Mouse (Mus musculus): ENCODE measurements at regions not wholly inside any gene's neighbourhood (a gene's known extent, or its start where the extent isn't known, plus 50 kb on each side); places are given as distances from the start of the nearest gene placed in this dataset.

DNA sequence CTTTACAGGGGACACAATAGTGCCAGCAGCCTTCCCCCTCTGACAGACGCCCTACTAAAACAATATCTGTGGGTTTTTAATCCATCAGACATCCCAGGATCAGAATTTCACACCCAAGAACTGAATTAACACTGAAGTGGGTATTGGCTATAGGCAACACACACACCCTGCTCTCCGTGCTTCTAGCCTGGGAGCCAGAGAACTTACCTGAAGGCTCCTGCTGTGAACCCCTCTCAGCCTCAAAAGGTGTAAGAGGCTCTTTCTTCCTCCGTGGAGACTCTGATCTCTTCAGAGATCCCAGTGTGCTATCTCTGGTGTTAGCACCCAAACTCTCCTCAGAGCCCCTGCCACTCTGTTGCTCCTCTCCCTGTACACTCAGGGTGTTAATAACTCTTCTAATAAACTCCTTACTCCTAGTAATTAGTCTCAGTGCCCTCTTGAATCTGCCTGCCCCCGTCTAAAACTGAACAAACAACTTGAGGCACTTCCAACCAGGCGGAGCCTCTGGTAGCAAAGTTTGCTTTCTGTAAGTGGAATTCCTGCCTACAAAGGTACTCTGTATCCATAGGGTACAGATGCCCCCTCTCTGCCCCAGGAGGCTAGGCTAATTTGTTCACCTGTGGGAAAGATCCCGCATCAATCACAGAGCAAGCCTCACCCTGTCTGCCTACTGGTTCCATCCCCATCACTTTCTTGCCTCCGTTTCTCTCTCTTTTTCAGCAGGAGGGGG lies 452.9 kb upstream of the Fam19a5 start:
- TF ChIP-seq CTCF (IDR thresholded peaks at IDR 0.05) (no peak), EP300 (IDR thresholded peaks at IDR 0.05) (no peak)

Data from lung, postnatal 0 days (tissue).